Mouse (Mus musculus): ENCODE data around the gene Snph. TPM values are rescaled to one million over a fixed set of nuclear protein-coding genes. Genes with fewer than 3 reads are reported as not detected.

The Snph gene
- polyA plus RNA-seq, 1 experiment from 2014 or later, result 0.36 TPM

- no peak overlapping the region for H3K27ac ChIP-seq (ENCODE audit: low read depth)
- ATAC-seq (ENCODE audit: insufficient read depth), result no peak
- no peaks in the 10 kb centered on the region for H3K36me3 ChIP-seq (ENCODE audit: insufficient read depth)
- no peaks in the 10 kb centered on the region for H3K4me1 ChIP-seq (ENCODE audit: insufficient read depth)
- no peaks in the 10 kb centered on the region for H3K9me3 ChIP-seq (ENCODE audit: low read depth, low read length)
- DNase-seq, result peak; percentile 57
- no peak overlapping the region for H3K4me3 ChIP-seq (ENCODE audit: low read depth, low read length)
- no peak for TF ChIP-seq CTCF (IDR thresholded peaks at IDR 0.05; ENCODE audit: low read depth)
- no peak overlapping the region for H3K4me2 ChIP-seq
- H3K27me3 ChIP-seq (ENCODE audit: insufficient read depth, low read length), result peaks cover 32% of the 10 kb centered on the region
- H3K9ac ChIP-seq, result no peak overlapping the region
- 50% methylated on average over 9 of the region's 9 CpGs for WGBS
Measured at GRCm38 (mm10) chr2:151635362-151636014, 3.1 kb upstream of the Snph start.

- Histone ChIP-seq H3K4me2 (no peak overlapping the region), H3K4me1 (ENCODE audit: insufficient read depth) (no peaks in the 10 kb centered on the region), H3K9me3 (ENCODE audit: low read depth, low read length) (no peaks in the 10 kb centered on the region), H3K27ac (ENCODE audit: low read depth) (no peak overlapping the region), H3K4me3 (ENCODE audit: low read depth, low read length) (no peak overlapping the region), H3K36me3 (ENCODE audit: insufficient read depth) (no peaks in the 10 kb centered on the region), H3K27me3 (ENCODE audit: insufficient read depth, low read length) (peaks cover 32% of the 10 kb centered on the region), H3K9ac (no peak overlapping the region)
- ATAC-seq (ENCODE audit: insufficient read depth) (no peak), DNase-seq (no peak)
- 13% methylated on average over 2 of the region's 2 CpGs for WGBS
- no peak for TF ChIP-seq CTCF (IDR thresholded peaks at IDR 0.05; ENCODE audit: low read depth)
Measured at GRCm38 (mm10) chr2:151634903-151635302, 2.5 kb upstream of the Snph start.

GRCm38 (mm10) chr2:151632982-151633381 is 589 bp upstream of the Snph start:
- 56% methylated on average over 5 of the region's 5 CpGs for WGBS
- Histone ChIP-seq H3K9ac (no peak overlapping the region), H3K4me3 (ENCODE audit: low read depth, low read length) (no peak overlapping the region), H3K4me1 (ENCODE audit: insufficient read depth) (no peaks in the 10 kb centered on the region), H3K27ac (ENCODE audit: low read depth) (no peak overlapping the region), H3K4me2 (no peak overlapping the region), H3K27me3 (ENCODE audit: insufficient read depth, low read length) (peaks cover 32% of the 10 kb centered on the region), H3K36me3 (ENCODE audit: insufficient read depth) (no peaks in the 10 kb centered on the region), H3K9me3 (ENCODE audit: low read depth, low read length) (no peaks in the 10 kb centered on the region)
- TF ChIP-seq CTCF (IDR thresholded peaks at IDR 0.05; ENCODE audit: low read depth), result no peak
- no peak for ATAC-seq (ENCODE audit: insufficient read depth)
- DNase-seq, result no peak

- WGBS, result 2% methylated on average over 22 of the region's 22 CpGs
- Histone ChIP-seq H3K4me3 (ENCODE audit: low read depth, low read length) (peak overlapping the region; percentile 56), H3K4me1 (ENCODE audit: insufficient read depth) (no peaks in the 10 kb centered on the region), H3K4me2 (peak overlapping the region; percentile 99), H3K36me3 (ENCODE audit: insufficient read depth) (no peaks in the 10 kb centered on the region), H3K9me3 (ENCODE audit: low read depth, low read length) (no peaks in the 10 kb centered on the region), H3K9ac (peak overlapping the region; percentile 56), H3K27ac (ENCODE audit: low read depth) (no peak overlapping the region), H3K27me3 (ENCODE audit: insufficient read depth, low read length) (peaks cover 32% of the 10 kb centered on the region)
- ATAC-seq (ENCODE audit: insufficient read depth), result no peak; the same call in 1 of the 2 replicates
- TF ChIP-seq CTCF (IDR thresholded peaks at IDR 0.05; ENCODE audit: low read depth), result no peak
- DNase-seq, result no peak
Measured at GRCm38 (mm10) chr2:151631406-151632158, 811 bp downstream of the Snph start.

GRCm38 (mm10) chr2:151629310-151629709 is 3.1 kb downstream of the Snph start:
- Histone ChIP-seq H3K9me3 (ENCODE audit: low read depth, low read length) (no peaks in the 10 kb centered on the region), H3K4me2 (no peak overlapping the region), H3K36me3 (ENCODE audit: insufficient read depth) (no peaks in the 10 kb centered on the region), H3K9ac (no peak overlapping the region), H3K27ac (ENCODE audit: low read depth) (no peak overlapping the region), H3K27me3 (ENCODE audit: insufficient read depth, low read length) (peaks cover 32% of the 10 kb centered on the region), H3K4me1 (ENCODE audit: insufficient read depth) (no peaks in the 10 kb centered on the region), H3K4me3 (ENCODE audit: low read depth, low read length) (no peak overlapping the region)
- WGBS, result 63% methylated on average over 7 of the region's 7 CpGs
- no peak for DNase-seq
- no peak for ATAC-seq (ENCODE audit: insufficient read depth)
- no peak for TF ChIP-seq CTCF (IDR thresholded peaks at IDR 0.05; ENCODE audit: low read depth)

GRCm38 (mm10) chr2:151628011-151628410 is 4.4 kb downstream of the Snph start:
- Histone ChIP-seq H3K27me3 (ENCODE audit: insufficient read depth, low read length) (peaks cover 22% of the 10 kb centered on the region), H3K36me3 (ENCODE audit: insufficient read depth) (no peaks in the 10 kb centered on the region), H3K4me1 (ENCODE audit: insufficient read depth) (no peaks in the 10 kb centered on the region), H3K4me2 (no peak overlapping the region), H3K4me3 (ENCODE audit: low read depth, low read length) (no peak overlapping the region), H3K27ac (ENCODE audit: low read depth) (no peak overlapping the region), H3K9me3 (ENCODE audit: low read depth, low read length) (no peaks in the 10 kb centered on the region), H3K9ac (no peak overlapping the region)
- WGBS, result 71% methylated on average over 3 of the region's 3 CpGs
- no peak for TF ChIP-seq CTCF (IDR thresholded peaks at IDR 0.05; ENCODE audit: low read depth)
- no peak for DNase-seq
- ATAC-seq (ENCODE audit: insufficient read depth), result no peak

- H3K9ac ChIP-seq, result no peak overlapping the region
- no peaks in the 10 kb centered on the region for H3K9me3 ChIP-seq (ENCODE audit: low read depth, low read length)
- H3K27me3 ChIP-seq (ENCODE audit: insufficient read depth, low read length), result peaks cover 6% of the 10 kb centered on the region
- WGBS, result 84% methylated on average over 7 of the region's 7 CpGs
- H3K4me2 ChIP-seq, result no peak overlapping the region
- no peak overlapping the region for H3K4me3 ChIP-seq (ENCODE audit: low read depth, low read length)
- DNase-seq (no peak), ATAC-seq (ENCODE audit: insufficient read depth) (no peak)
- TF ChIP-seq CTCF (IDR thresholded peaks at IDR 0.05; ENCODE audit: low read depth), result no peak
- no peaks in the 10 kb centered on the region for H3K36me3 ChIP-seq (ENCODE audit: insufficient read depth)
- H3K4me1 ChIP-seq (ENCODE audit: insufficient read depth), result no peaks in the 10 kb centered on the region
- H3K27ac ChIP-seq (ENCODE audit: low read depth), result no peak overlapping the region
Measured at GRCm38 (mm10) chr2:151626296-151626695, 6.1 kb downstream of the Snph start.

All from lung, embryonic 14.5 days (tissue).